Mouse (Mus musculus): Measurements from ENCODE around the gene Prrx1.

DNA sequence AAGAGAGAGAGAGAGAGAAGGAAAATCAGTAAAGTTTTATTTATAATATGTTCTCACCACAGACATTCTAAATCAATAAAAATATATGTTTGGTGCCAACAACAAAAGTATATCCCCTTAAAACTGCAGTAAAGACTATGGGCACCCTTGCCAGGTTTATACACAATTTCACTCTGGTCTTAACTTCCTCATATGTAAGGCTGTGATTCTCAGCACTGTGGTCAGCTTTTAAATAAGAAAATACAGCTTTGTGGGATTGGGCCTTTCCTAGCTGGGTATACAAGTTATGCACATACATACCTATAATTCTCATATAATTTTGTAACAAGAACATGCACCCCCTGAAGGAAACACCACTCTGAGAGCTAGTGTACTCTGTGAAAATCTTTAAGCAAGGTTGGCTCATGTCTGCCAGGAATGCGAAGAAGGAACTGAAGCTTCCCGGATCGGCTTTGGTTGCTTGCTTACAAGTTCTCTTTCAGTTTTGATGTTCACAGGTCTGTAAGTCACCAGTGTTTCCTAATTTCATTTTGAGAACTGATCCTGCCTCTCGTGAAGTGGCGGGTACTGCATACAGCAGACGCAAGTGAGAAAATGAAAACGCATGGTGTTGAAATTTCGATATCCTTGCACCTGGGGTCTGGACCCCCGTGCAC is 29.4 kb downstream of the Prrx1 start:
- no peak for TF ChIP-seq CTCF (IDR thresholded peaks at IDR 0.05; ENCODE audit: low read depth)
- TF ChIP-seq EP300 (IDR thresholded peaks at IDR 0.05; ENCODE audit: low read depth), result no peak

All from heart, postnatal 0 days (tissue).